Mouse (Mus musculus) lung, postnatal 25 days (tissue): ENCODE results near the gene Plpp3.
"Not testable (repeated sequence)": the region's sequence is repeated elsewhere in the genome, so short reads cannot be mapped to it uniquely, and the experiment has no call there.

ENCODE experiments used
- DNase-seq: peaks from one replicate; pipeline ENCODE4 v3.0.0; 2022; ENCODE audit warnings: low spot score

The Plpp3 gene

DNA sequence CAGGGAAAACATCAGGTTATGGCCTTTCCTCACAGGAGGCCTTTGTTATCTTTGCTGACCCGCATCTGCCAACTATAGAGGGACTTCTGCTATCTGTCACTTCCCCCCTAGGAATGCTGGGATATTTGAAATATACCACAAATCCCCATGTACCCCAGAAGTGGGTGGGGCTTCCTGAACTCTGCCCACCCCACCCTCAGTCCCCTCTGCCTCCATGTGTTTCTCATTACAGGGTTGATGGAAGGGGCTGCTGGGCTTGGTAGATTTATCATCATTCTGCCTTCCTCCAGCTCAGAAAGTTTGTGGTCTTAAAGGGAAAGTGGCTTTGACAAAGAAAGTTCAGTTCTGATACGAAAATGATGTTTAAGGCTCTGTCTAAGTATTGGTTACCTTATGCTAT lies 103.2 kb downstream of the Plpp3 start:
- DNase-seq = no peak

DNA sequence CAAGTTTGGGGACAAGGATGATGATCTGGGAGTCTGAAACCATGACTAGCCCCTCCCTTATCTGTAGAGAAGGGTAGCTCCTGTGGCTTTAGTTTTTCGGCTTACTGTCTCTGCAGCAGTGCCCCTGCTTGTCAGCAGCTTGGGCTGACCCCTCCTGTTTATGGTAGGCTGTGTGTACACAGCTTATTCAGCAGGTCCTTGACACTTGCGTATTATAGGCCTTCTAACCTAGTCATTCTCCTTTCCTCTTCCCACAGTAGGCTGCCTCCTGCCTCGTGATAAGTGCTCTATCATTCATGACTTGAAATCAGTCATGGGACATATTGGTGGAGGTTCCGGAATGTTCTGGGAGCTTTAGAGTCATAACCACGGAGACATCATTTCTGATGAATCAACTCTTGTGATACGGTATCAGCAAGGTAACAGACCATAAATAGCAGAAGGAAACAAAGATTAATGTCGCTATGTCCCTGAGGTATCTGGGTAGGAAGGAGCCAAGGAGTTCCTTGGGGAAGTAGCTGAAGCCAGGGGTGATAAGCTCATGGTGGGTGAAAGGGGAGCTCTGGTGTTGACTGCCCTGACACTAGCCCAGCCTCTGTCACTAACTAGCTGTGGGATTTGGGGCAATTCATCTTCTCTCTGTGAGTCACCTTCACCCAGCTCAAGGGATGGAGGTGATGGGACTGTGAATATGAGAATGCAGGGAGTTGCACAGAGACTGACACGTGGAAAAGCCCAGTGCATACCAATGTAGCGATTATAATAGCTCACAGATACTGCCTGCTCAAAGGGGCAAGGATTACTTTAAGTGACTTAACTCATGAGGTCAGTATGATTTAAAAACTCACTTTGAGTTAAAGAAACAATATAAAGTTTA lies 104.0 kb downstream of the Plpp3 start:
- DNase-seq = no peak

DNA sequence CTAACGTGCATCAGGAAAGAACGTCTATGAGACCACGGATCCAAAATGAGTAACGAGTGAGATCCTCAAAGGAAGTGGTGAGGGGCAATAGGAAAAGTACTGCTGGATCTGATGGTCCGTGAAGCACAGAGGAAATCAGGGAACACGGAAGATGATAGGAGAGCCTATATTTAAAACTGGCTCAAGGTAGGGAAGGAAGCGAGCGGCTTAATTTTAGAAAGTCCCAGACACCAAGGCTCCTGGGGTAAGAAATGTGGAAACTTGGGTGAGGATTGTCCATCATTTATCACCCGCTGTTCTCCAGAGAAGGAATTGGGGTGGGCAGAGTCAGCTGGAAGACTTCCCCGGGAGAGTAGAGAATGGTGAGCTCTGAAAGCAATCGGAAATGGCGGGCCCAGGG lies 105.2 kb downstream of the Plpp3 start:
- DNase-seq = no peak

DNA sequence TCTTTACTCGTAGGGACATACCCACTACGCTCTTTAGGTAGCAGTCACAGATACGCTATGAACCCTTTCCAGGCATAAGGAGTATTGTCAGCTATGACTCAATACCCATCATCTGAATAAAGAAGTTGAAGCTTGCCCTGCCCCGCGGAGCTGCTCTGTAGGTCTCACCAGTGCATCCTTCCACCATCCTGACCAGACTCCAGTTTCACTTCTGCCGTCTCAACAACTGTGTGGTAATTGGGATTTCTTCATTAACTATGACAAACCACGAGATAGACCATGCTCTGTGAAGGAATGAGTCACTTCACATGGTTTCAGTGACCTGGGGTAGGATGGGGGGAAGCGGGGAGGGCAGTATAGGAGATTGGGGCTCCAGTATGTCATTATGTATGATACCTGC lies 106.5 kb downstream of the Plpp3 start:
- no peak for DNase-seq

DNA sequence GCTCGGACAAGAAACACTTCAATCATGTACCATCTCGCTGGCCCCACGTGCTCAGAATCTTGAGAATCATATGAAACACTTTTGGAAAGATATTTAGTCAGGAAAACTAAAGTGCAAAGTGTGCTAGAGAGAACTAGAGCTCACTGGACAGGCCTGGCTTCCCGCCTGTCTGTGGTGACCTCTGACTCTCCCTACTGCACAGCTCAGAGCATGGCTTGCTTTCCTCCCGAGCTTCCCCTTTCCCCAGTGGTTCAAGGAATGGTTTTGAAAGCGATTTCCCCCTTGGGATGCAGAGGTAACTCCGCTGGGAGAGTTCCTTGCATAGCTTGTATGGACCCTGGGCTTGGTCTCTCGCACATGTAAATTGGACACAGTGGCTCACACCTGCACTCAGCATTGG lies 107.9 kb downstream of the Plpp3 start:
- DNase-seq = no peak

DNA sequence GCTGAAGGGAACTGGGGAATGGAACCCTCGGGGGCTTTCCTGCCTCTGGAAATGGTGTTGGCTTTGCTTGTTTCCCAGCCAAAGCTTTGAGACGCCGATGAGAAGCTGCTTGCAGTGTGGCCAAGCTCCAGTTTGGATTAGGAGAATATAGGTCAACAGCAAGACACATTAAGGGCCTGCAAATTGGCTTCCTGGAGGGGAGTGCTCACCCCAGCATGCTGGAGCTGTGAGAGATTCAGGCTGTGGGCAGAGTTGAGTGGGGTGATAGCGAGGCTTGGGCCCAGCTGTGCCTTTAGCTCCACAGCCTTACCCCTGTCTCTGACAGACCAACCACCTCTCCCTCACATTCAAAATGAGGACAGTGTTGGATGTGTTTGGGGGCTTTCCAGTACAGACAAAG lies 108.5 kb downstream of the Plpp3 start:
- no peak for DNase-seq

DNA sequence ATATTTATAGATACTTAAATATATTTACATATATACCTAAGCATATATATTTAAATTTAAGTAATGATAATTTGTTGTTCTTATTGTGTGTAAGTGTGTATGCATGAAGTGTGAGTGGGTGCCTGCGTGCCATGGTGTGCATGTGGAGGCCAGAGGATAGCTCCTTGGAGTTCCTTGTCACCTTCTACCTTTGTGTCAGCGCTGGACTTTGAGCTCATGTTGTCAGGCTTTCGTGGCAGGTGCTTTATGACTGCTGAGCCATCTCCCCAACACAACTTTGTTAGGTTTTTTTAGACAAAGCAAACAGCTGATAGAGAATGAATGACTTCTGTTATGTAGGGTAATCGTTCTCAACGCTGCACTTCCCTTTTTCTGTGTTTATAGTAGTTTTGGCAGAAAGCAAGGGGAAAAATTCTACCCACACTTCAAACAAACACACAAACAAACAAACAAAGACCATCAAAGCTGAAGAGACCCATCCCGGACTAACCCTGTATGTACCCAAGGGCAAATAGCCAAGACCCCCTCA lies 111.1 kb downstream of the Plpp3 start:
- no peak for DNase-seq

DNA sequence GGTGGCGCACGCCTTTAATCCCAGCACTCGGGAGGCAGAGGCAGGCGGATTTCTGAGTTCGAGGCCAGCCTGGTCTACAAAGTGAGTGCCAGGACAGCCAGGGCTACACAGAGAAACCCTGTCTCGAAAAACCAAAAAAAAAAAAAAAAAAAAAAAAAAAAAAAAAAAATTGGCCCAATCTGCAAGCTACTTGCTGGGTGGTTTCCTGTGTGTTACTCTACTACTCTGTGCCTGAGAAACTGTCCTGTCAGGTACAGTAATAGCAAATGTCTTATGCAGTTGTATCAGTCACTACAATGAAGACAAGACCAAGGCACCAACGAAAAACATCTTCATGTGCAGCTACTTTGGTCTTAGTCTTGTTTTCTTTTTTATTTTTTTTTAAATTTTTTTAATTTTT lies 112.3 kb downstream of the Plpp3 start:
- not testable (repeated sequence) for DNase-seq

DNA sequence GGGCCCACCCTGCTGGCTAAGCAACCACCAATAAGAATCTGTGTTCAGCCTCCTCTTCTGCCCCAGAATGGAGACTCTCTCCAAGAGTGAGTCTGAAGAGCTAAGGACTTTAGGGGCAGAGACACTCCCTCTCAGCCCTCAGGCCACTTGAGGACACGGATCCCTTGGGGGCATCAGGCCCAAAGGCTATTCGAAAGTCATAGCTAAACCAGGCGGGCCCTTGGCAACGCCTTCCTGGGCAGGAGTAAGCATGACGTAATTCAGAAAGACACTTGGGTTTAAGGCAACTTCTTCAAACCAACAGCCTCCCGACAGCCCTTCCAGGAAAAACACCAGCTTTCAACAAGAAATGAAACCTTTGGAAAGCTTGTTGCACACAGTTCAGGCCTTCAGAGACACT lies 114.0 kb downstream of the Plpp3 start:
- DNase-seq = no peak

DNA sequence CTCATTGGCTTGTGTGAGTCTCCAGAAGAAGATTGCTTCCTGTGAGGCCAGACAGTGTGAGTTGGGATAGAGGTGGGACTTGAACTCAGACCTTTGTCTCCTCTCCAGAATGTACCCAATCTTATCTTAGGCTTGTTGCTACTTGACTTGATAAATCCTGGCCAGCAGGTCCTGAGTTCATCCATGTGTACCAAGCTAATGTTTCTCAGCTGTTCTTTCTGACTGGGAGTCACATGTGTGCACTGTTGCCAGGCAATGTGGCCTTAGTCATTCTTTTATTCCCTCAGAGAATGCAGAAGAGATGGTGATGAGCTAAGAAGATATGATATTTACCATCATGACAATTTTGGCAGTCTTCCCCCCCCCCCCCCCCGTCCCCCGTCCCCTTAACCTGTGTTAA lies 115.9 kb downstream of the Plpp3 start:
- no peak for DNase-seq

DNA sequence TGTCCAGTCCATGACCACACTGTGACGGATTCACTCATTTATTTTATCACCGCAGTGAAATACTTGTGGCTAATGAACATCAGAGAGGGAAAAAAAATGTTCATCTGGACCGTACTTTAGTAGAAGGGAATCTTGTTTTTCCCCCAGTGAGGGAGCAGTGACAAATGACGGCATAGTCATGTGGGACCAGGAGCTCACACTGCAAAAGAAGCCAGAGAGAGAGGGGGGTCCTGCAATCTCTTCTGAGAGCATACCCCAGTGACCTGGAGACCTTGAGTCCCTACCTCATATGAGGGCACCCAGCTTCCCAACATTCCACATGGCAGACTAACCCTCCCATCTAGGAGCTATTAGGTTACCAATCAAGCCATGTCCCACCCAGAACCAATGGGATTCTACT lies 116.3 kb downstream of the Plpp3 start:
- no peak for DNase-seq

DNA sequence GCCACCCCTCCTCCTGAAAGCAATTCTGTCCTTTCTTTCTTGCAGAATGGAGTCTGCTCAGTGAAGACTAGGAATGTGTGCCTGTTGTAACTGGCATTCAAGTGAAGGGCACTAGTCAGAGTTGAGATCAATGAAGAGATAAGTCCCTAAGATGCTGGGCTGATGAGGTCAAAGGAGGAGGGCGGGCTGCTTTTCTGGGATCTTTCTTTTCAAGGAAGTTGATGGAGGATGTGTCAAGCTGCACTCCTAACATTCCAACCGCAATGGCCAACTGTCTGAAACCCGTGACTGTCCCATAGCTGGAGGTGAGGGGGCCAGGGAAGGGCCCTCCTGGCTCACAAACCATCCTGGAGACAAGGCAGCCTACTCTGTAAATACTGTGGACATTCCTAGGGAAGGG lies 118.5 kb downstream of the Plpp3 start:
- DNase-seq = no peak

DNA sequence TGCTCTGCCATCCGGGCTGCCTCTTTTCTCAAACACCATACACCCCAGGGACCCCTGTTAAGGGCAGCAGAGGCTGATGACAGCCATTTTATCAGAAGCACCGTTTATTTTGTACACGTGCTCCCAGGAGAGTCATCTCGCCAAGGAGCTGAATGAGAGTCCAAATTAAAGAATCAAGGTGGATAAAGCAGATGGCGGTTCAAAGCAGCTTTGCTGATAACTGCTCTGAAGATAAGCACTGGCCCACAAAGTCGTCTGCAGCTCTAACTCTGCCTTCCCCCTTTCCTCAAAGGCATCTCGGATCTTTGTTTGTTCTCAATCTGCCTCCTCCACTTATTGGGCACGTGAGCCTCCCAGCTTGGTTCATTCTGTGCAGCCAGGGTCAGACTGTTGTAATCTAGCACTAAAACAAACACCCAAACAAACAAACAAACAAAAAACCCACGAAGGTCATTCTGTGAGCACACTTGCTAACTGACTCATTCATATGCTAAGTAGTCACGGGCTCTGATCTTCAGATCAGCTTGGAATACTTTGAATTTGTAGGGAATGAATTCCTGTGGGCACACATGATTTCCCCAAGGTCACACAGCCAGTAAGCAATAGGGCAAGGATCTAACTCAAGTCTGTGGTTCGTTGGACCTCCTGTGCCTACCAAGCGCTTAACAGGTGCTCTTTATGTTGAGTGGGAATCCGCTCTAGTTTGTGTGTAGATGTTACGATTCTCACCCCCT lies 119.1 kb downstream of the Plpp3 start:
- DNase-seq = no peak

DNA sequence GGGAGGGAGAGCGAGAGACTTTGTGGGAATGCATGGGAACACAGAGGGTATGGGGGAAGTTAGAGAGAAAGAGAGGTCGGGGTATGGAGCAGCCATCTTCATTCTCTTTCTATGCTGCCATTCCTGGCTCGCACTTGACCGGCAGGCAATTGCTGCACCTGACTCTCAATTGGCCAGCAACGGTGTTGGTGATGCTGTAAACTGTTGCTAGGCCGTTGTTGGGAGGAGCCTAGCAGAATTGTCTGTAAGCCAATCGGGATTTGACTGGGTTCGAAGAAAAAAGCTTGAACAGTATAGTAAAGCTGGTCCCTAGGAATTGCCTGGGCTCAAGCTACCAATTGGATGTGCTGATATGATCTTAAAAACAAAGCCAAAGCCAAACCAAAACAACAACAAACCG lies 121.0 kb downstream of the Plpp3 start:
- DNase-seq = no peak

DNA sequence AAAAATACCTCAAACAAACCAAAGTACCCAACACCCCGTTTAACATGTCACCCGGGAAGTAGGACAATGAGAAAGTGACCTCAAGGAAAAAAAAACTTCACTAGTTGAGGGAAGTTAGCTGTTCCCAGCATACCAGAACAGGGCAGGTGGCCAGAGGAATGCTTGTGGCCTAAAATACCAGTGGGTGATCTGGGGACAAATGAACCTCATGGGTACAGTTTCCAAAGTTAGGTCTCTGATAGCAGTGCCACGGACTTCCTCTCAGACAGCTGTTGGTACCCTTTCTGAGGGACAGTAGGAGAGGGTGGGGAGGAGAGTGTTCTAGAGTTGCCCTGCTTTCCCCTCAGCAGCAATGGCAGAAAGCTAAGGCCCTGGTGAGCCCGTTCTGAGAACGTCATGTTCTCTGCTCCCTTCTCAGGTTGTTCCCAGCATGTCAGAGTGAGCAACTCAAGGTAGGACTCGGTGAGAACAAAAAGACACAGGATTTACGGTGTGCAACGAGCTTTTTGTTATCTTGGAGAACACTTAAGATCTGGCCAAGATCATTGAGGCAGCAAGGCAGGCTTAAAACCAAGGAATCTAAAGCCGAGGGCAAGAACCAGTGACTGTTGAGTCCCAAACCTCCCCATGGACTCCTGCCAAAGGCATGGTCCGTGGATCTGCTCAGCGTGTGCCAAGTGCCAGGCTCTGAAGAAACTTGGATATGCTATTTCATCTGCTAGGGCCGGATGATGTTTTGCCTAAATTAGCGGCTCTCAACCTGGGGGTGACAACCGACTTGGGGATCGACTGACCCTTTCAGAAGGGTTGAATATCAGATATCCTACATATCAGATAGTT lies 121.6 kb downstream of the Plpp3 start:
- DNase-seq = peak; percentile 44

DNA sequence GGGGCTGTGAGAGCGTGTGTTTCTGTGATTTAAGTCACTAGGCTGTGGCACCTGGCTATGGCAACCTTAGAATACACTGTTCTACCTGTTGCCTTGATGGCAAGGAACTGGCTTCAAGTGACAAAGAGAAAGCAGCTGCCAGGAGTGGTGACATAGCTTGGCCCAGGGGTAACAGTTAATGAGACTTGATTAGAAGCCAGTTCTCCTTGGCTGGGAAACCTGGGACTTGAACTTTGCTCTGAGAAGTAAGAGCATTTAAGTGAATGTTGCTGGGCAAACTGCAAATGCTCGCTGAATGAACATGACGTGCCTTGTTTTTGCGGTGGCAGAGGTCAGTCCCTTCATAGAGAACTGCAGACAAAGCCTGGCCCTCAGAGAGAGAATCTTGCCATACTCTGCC lies 122.7 kb downstream of the Plpp3 start:
- DNase-seq = no peak

DNA sequence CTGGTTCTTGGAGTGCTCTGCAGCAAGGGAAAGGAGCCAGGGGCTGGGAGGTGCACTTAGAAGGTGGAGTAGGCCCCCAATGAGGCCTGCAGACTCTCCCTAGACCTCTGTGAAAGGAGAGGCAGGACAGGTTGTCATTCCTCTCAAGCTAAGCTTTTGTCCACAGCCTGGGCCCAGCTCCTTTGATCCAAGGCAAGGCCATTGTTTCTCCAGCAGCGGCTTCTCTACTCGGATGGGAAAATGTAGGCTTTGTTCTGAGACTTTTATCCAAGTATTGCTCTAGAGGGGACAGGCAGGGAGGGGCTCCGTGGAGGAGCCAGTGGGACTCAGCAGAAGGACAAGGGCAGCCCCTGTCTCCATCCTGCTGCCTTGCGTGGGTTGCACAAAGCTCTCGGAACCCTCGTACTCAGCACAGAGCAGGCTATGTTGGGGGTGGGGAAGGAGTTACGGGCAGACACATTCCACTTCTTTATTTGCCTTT lies 124.6 kb downstream of the Plpp3 start:
- no peak for DNase-seq
